8 mouse cellular contexts compared by ENCODE assay signal in the genomic region with DNA sequence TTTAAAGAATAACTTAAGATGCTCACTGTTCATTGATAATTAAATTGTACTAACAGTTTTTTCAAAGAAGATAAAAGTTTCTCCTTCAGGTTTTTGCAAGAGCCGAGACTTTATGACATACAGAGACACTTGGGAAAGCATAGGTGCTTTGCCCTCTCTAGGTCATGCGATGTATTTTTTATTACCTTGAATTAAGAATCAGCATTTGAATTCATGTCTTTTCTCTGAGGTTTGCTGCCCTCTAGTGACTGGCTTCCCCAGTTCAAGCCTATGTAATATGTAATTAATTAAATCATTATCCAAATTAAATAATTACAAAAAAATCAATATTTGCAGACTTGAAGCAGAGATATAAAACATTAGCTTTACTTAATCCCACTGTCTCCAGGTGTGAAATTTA.
A peak's percentile ranks its signal among the peaks of the same experiment; 100 is the strongest.
DNase-seq lines count a peak whose midpoint lies in the region; ATAC-seq and TF ChIP-seq lines count a peak whose summit lies in the region.
"Had no signal": no experiment of that assay in that cellular context is flagged by ENCODE, and none has a peak within 500 bp of the region (broad histone marks: within the 10 kb centered on the region; RNA-seq: fewer than 3 reads in every experiment).

No protein-coding gene starts in this region.

- TF ChIP-seq POLR2A in cortical plate, adult 2 months (IDR thresholded peaks at IDR 0.05; ENCODE audit: extremely low read depth, insufficient read depth, low read length) = no peak

- ATAC-seq in neural tube, embryonic 13.5 days (ENCODE audit: low read depth) = 0 out of 2 replicates have a peak, but pooled peaks have one; percentile 36
- no peak for ATAC-seq in neural tube, embryonic 15.5 days (ENCODE audit: low FRiP score)

- no peaks in the 10 kb centered on the region for H3K27me3 ChIP-seq in neural tube, embryonic 13.5 days
- no peaks in the 10 kb centered on the region for H3K27me3 ChIP-seq in neural tube, embryonic 15.5 days (replicated peaks)
- H3K27me3 ChIP-seq: megakaryocyte, embryonic 14.5 days had no signal

- WGBS in neural tube, embryonic 13.5 days = 31% methylated on average over 2 of the region's 2 CpGs
- WGBS in neural tube, embryonic 15.5 days = 29% methylated on average over 2 of the region's 2 CpGs

- TF ChIP-seq CTCF in cortical plate, adult 2 months (IDR thresholded peaks at IDR 0.05; ENCODE audit: extremely low read depth, insufficient read depth, low read length) = peak; percentile 34; the same call in 1 of the 2 replicates

- H3K4me1 ChIP-seq in neural tube, embryonic 13.5 days (replicated peaks) = no peaks in the 10 kb centered on the region
- H3K4me1 ChIP-seq in neural tube, embryonic 15.5 days = no peaks in the 10 kb centered on the region
- H3K4me1 ChIP-seq in cortical plate, adult 2 months (ENCODE audit: control insufficient read depth, insufficient read depth, low read length) = no peaks in the 10 kb centered on the region

- H3K9me3 ChIP-seq in neural tube, embryonic 13.5 days = no peaks in the 10 kb centered on the region
- H3K9me3 ChIP-seq in neural tube, embryonic 15.5 days (replicated peaks) = no peaks in the 10 kb centered on the region
- H3K9me3 ChIP-seq: megakaryocyte, embryonic 14.5 days had no signal

- no peaks in the 10 kb centered on the region for H3K36me3 ChIP-seq in neural tube, embryonic 13.5 days
- no peaks in the 10 kb centered on the region for H3K36me3 ChIP-seq in neural tube, embryonic 15.5 days

- intact Hi-C loops in heart, postnatal 36 days (cut with DNase I) = loop anchor here (1.0 to 5.0 kb wide), 4 partner anchors 61 to 204 kb away; partner anchors contain the start of gene Fam198b

- DNase-seq in adrenal gland, adult 2 months = peak; percentile 41
- peak; percentile 66 to 75 for DNase-seq in heart, postnatal 36 days
- peak; percentile 20 to 66 for DNase-seq in layer of hippocampus, postnatal 14 days (ENCODE audit: low spot score in 2 of 2)
- DNase-seq in retina, postnatal 1 day = peak; percentile 36

- no peak overlapping the region for H3K27ac ChIP-seq in neural tube, embryonic 13.5 days (replicated peaks)
- no peak overlapping the region for H3K27ac ChIP-seq in neural tube, embryonic 15.5 days (replicated peaks)
- no peak overlapping the region for H3K27ac ChIP-seq in cortical plate, adult 2 months (ENCODE audit: insufficient read depth, low read length)

- no peak overlapping the region for H3K4me2 ChIP-seq in neural tube, embryonic 13.5 days
- H3K4me2 ChIP-seq in neural tube, embryonic 15.5 days = no peak overlapping the region

- no peak overlapping the region for H3K9ac ChIP-seq in neural tube, embryonic 13.5 days
- no peak overlapping the region for H3K9ac ChIP-seq in neural tube, embryonic 15.5 days (replicated peaks)

- no peak overlapping the region for H3K4me3 ChIP-seq in neural tube, embryonic 13.5 days
- H3K4me3 ChIP-seq in neural tube, embryonic 15.5 days (replicated peaks) = no peak overlapping the region
- H3K4me3 ChIP-seq in cortical plate, adult 2 months (ENCODE audit: insufficient read depth, low read length) = no peak overlapping the region
- H3K4me3 ChIP-seq: megakaryocyte, embryonic 14.5 days had no signal
